Mouse (Mus musculus): Measurements from ENCODE around the gene Ptprt. TPM values are rescaled to one million over a fixed set of nuclear protein-coding genes. Genes with fewer than 3 reads are reported as not detected.

Ptprt gene
- polyA plus RNA-seq, 1 experiment: 0.39 TPM

DNA sequence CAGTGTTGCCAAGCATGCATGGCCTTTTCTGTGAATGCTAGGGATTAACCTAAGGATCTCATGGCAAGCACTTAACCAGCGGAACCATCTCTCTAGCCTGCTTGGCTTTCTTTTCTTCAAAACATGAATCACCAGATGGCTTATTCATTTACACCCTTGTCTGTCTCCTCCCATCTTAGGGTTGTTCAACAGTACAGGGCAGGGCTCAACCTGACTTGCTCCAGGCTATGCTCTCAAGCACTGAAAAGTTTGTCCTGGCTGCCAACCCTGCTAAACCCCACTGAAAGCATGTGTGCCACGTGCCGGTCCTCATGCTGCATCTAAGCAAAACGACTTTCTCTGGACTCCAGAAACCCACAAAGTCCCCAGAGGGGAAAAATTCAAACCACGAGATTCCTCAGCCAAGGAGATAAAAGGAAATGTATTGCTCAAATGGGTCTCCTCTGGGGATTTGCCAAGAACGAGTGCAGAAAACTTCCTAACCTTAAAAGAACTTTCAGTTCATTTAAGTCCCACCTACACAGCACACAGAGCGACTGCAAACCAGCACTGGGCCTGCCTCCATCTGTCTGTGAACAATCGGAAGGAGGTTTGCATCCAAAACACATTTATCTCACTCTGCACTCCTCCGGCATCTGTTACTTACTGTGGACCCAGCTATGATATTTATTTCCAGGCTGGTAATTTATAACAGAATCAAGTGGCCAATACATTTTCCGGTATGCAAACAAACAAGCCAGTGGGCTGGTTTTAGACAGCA lies 1090.5 kb downstream of the Ptprt start:
- H3K4me3 ChIP-seq (ENCODE audit: low read depth, low read length): no peak overlapping the region
- 61% methylated on average over 10 of the region's 10 CpGs for WGBS
- H3K36me3 ChIP-seq (ENCODE audit: control insufficient read depth, insufficient read depth, low read length): no peaks in the 10 kb centered on the region
- no peaks in the 10 kb centered on the region for H3K4me1 ChIP-seq (ENCODE audit: control insufficient read depth, insufficient read depth, insufficient read length, low read length)
- no peaks in the 10 kb centered on the region for H3K27me3 ChIP-seq (ENCODE audit: control insufficient read depth, insufficient read depth, low read length)
- no peak overlapping the region for H3K27ac ChIP-seq (ENCODE audit: insufficient read depth, low read depth, low read length)
- TF ChIP-seq POLR2A (IDR thresholded peaks at IDR 0.05; ENCODE audit: low read depth, low read length) (no peak), CTCF (IDR thresholded peaks at IDR 0.05; ENCODE audit: extremely low read depth, insufficient read length, insufficient replicate concordance, low read depth, low read length) (no peak)

GRCm38 (mm10) chr2:161561502-161561901 lies 1099.4 kb downstream of the Ptprt start:
- TF ChIP-seq CTCF (IDR thresholded peaks at IDR 0.05; ENCODE audit: extremely low read depth, insufficient read length, insufficient replicate concordance, low read depth, low read length): no peak
- no peak for TF ChIP-seq POLR2A (IDR thresholded peaks at IDR 0.05; ENCODE audit: low read depth, low read length)
- H3K27me3 ChIP-seq (ENCODE audit: control insufficient read depth, insufficient read depth, low read length): no peaks in the 10 kb centered on the region
- no peak overlapping the region for H3K27ac ChIP-seq (ENCODE audit: insufficient read depth, low read depth, low read length)
- peaks cover 2% of the 10 kb centered on the region; the same call in 1 of the 2 replicates for H3K4me1 ChIP-seq (ENCODE audit: control insufficient read depth, insufficient read depth, insufficient read length, low read length)
- 39% methylated on average over 2 of the region's 2 CpGs for WGBS
- H3K36me3 ChIP-seq (ENCODE audit: control insufficient read depth, insufficient read depth, low read length): no peaks in the 10 kb centered on the region
- H3K4me3 ChIP-seq (ENCODE audit: low read depth, low read length): no peak overlapping the region

DNA sequence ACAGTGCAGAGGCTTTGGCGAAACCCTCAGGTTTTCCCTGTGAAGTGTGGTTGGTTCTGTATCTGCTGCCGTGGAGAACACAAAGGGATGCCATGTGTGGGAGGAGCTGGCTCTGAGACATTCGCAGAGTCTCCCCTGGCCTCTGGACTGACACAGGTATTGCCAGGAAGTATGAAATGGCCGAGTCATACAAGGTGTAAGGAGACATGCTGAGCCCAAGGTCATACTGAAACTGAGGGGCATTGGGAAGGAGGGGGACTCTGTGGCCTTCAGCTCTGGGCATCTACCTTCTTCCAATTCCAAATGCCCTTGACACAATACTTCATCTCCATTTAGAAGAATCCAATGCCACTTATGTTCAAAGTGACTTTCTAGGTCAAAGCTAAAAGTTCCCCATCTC lies 1103.1 kb downstream of the Ptprt start:
- TF ChIP-seq POLR2A (IDR thresholded peaks at IDR 0.05; ENCODE audit: low read depth, low read length) (no peak), CTCF (IDR thresholded peaks at IDR 0.05; ENCODE audit: extremely low read depth, insufficient read length, insufficient replicate concordance, low read depth, low read length) (no peak)
- Histone ChIP-seq H3K36me3 (ENCODE audit: control insufficient read depth, insufficient read depth, low read length) (no peaks in the 10 kb centered on the region), H3K27ac (ENCODE audit: insufficient read depth, low read depth, low read length) (no peak overlapping the region), H3K27me3 (ENCODE audit: control insufficient read depth, insufficient read depth, low read length) (no peaks in the 10 kb centered on the region), H3K4me1 (ENCODE audit: control insufficient read depth, insufficient read depth, insufficient read length, low read length) (peaks cover 2% of the 10 kb centered on the region; the same call in 1 of the 2 replicates), H3K4me3 (ENCODE audit: low read depth, low read length) (no peak overlapping the region)
- WGBS: 65% methylated on average over 4 of the region's 4 CpGs

GRCm38 (mm10) chr2:161553651-161554050 lies 1107.3 kb downstream of the Ptprt start:
- H3K27me3 ChIP-seq (ENCODE audit: control insufficient read depth, insufficient read depth, low read length): no peaks in the 10 kb centered on the region
- 85% methylated on average over 9 of the region's 9 CpGs for WGBS
- TF ChIP-seq POLR2A (IDR thresholded peaks at IDR 0.05; ENCODE audit: low read depth, low read length) (no peak), CTCF (IDR thresholded peaks at IDR 0.05; ENCODE audit: extremely low read depth, insufficient read length, insufficient replicate concordance, low read depth, low read length) (no peak)
- no peaks in the 10 kb centered on the region for H3K4me1 ChIP-seq (ENCODE audit: control insufficient read depth, insufficient read depth, insufficient read length, low read length)
- H3K4me3 ChIP-seq (ENCODE audit: low read depth, low read length): no peak overlapping the region
- no peak overlapping the region for H3K27ac ChIP-seq (ENCODE audit: insufficient read depth, low read depth, low read length)
- no peaks in the 10 kb centered on the region for H3K36me3 ChIP-seq (ENCODE audit: control insufficient read depth, insufficient read depth, low read length)

DNA sequence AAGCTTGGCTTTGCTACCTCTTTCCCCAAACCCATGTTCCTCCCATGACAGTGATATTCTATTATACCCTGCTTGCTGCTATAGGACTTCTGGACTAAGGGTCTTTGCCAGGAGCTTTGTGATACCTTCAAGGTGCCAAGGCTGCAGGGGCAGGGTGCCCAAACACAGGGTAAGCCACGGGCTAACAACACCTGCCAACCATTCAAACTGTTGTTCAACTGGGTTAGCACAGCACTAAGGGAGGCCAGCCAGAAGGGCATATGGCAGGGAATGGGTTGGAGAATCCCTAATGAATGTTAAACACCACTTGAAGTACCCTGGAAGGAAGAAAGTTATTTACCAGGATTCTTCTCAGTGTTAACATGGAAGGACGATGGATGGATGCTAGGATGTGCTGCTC lies 1108.9 kb downstream of the Ptprt start:
- no peaks in the 10 kb centered on the region for H3K27me3 ChIP-seq (ENCODE audit: control insufficient read depth, insufficient read depth, low read length)
- 85% methylated on average over 2 of the region's 2 CpGs for WGBS
- no peak overlapping the region for H3K27ac ChIP-seq (ENCODE audit: insufficient read depth, low read depth, low read length)
- no peaks in the 10 kb centered on the region for H3K36me3 ChIP-seq (ENCODE audit: control insufficient read depth, insufficient read depth, low read length)
- no peak overlapping the region for H3K4me3 ChIP-seq (ENCODE audit: low read depth, low read length)
- H3K4me1 ChIP-seq (ENCODE audit: control insufficient read depth, insufficient read depth, insufficient read length, low read length): no peaks in the 10 kb centered on the region
- TF ChIP-seq POLR2A (IDR thresholded peaks at IDR 0.05; ENCODE audit: low read depth, low read length) (no peak), CTCF (IDR thresholded peaks at IDR 0.05; ENCODE audit: extremely low read depth, insufficient read length, insufficient replicate concordance, low read depth, low read length) (no peak)

- H3K36me3 ChIP-seq (ENCODE audit: control insufficient read depth, insufficient read depth, low read length): no peaks in the 10 kb centered on the region
- no peaks in the 10 kb centered on the region for H3K27me3 ChIP-seq (ENCODE audit: control insufficient read depth, insufficient read depth, low read length)
- 19% methylated on average over 5 of the region's 5 CpGs for WGBS
- H3K4me1 ChIP-seq (ENCODE audit: control insufficient read depth, insufficient read depth, insufficient read length, low read length): no peaks in the 10 kb centered on the region
- no peak overlapping the region for H3K27ac ChIP-seq (ENCODE audit: insufficient read depth, low read depth, low read length)
- H3K4me3 ChIP-seq (ENCODE audit: low read depth, low read length): no peak overlapping the region
- TF ChIP-seq CTCF (IDR thresholded peaks at IDR 0.05; ENCODE audit: extremely low read depth, insufficient read length, insufficient replicate concordance, low read depth, low read length) (no peak), POLR2A (IDR thresholded peaks at IDR 0.05; ENCODE audit: low read depth, low read length) (no peak)
These were observed 1111.4 kb downstream of the Ptprt start for GRCm38 (mm10) chr2:161549577-161549976.

GRCm38 (mm10) chr2:161547318-161547717 lies 1113.6 kb downstream of the Ptprt start:
- H3K27me3 ChIP-seq (ENCODE audit: control insufficient read depth, insufficient read depth, low read length): no peaks in the 10 kb centered on the region
- no peak for TF ChIP-seq CTCF (IDR thresholded peaks at IDR 0.05; ENCODE audit: extremely low read depth, insufficient read length, insufficient replicate concordance, low read depth, low read length)
- TF ChIP-seq POLR2A (IDR thresholded peaks at IDR 0.05; ENCODE audit: low read depth, low read length): no peak
- no peaks in the 10 kb centered on the region for H3K36me3 ChIP-seq (ENCODE audit: control insufficient read depth, insufficient read depth, low read length)
- WGBS: 36% methylated on average over 5 of the region's 5 CpGs
- H3K4me3 ChIP-seq (ENCODE audit: low read depth, low read length): no peak overlapping the region
- no peak overlapping the region for H3K27ac ChIP-seq (ENCODE audit: insufficient read depth, low read depth, low read length)
- H3K4me1 ChIP-seq (ENCODE audit: control insufficient read depth, insufficient read depth, insufficient read length, low read length): no peaks in the 10 kb centered on the region
